Mouse (Mus musculus) lung, postnatal 0 days (tissue): ENCODE measurements around the gene Ell2.

Source experiments
- CTCF ChIP-seq: IDR thresholded peaks from 2 replicates; pipeline ENCODE4 v1.5.1; 2016; ENCODE audit warnings: antibody characterized with exemption, mild to moderate bottlenecking
- EP300 ChIP-seq: IDR thresholded peaks from 2 replicates; pipeline ENCODE4 v1.6.1; 2016; ENCODE audit warnings: antibody characterized with exemption, mild to moderate bottlenecking, control low read depth

- no peak for TF ChIP-seq CTCF
- TF ChIP-seq EP300 = no peak
Observed at GRCm38 (mm10) chr13:75790550-75791205, 84.1 kb downstream of the Ell2 start.
